Mouse (Mus musculus) midbrain, embryonic 13.5 days (tissue): ENCODE measurements around the gene Rrp36. TPM values are rescaled to one million over a fixed set of nuclear protein-coding genes. Genes with fewer than 3 reads are reported as not detected.

Experiments used
- ATAC-seq: fragments of 200-750 bp; cut with Nextera tagmentation; 2 replicates; pipeline ENCODE4 v1.8.0; 2017; ENCODE audit warnings: mild to moderate bottlenecking, moderate TSS enrichment, moderate library complexity
- H3K27ac ChIP-seq: fragments of 300-500 bp; sonication (generic); 2 replicates; pipeline ENCODE4 v1.5.1; 2015; ENCODE audit warnings: inconsistent platforms, mild to moderate bottlenecking, moderate library complexity
- H3K27me3 ChIP-seq: fragments of 300-500 bp; sonication (generic); 2 replicates; pipeline ENCODE4 v1.6.1; 2015; ENCODE audit warnings: mild to moderate bottlenecking, inconsistent platforms
- H3K36me3 ChIP-seq: fragments of 300-500 bp; sonication (generic); 2 replicates; pipeline ENCODE4 v1.6.1; 2015; ENCODE audit warnings: mild to moderate bottlenecking, inconsistent platforms
- H3K4me1 ChIP-seq: fragments of 300-500 bp; sonication (generic); replicated peaks from 2 replicates; pipeline ENCODE4 v1.6.1; 2015; ENCODE audit warnings: inconsistent platforms
- H3K4me2 ChIP-seq: fragments of 300-500 bp; sonication (generic); replicated peaks from 2 replicates; pipeline ENCODE4 v1.6.1; 2015; ENCODE audit warnings: moderate library complexity, mild to moderate bottlenecking, inconsistent platforms
- H3K4me3 ChIP-seq: fragments of 300-500 bp; sonication (generic); replicated peaks from 2 replicates; pipeline ENCODE4 v1.5.1; 2015; ENCODE audit warnings: mild to moderate bottlenecking, inconsistent platforms
- H3K9ac ChIP-seq: fragments of 300-500 bp; sonication (generic); replicated peaks from 2 replicates; pipeline ENCODE4 v1.6.1; 2015; ENCODE audit warnings: mild to moderate bottlenecking, inconsistent platforms
- H3K9me3 ChIP-seq: fragments of 300-500 bp; sonication (generic); 2 replicates; pipeline ENCODE4 v1.6.1; 2016; ENCODE audit warnings: mild to moderate bottlenecking, inconsistent platforms
- WGBS: fragments of 180-500 bp; shearing (Covaris S2); methylation state at CpG from one replicate; pipeline ENCODE4 v1.1.7; 2015; 5-methylcytosine and 5-hydroxymethylcytosine counted together
- polyA plus RNA-seq: library from polyadenylated mRNA; unstranded; fragments of >200 nt; fragmentation: Nextera tagmentation; extraction: Ambion mirVana; gene quantifications from 2 replicates; pipeline ENCODE4 v1.2.1, GENCODE M21; 2015

The Rrp36 gene
- polyA plus RNA-seq, 1 experiment from 2014 or later: 48.1 TPM

DNA sequence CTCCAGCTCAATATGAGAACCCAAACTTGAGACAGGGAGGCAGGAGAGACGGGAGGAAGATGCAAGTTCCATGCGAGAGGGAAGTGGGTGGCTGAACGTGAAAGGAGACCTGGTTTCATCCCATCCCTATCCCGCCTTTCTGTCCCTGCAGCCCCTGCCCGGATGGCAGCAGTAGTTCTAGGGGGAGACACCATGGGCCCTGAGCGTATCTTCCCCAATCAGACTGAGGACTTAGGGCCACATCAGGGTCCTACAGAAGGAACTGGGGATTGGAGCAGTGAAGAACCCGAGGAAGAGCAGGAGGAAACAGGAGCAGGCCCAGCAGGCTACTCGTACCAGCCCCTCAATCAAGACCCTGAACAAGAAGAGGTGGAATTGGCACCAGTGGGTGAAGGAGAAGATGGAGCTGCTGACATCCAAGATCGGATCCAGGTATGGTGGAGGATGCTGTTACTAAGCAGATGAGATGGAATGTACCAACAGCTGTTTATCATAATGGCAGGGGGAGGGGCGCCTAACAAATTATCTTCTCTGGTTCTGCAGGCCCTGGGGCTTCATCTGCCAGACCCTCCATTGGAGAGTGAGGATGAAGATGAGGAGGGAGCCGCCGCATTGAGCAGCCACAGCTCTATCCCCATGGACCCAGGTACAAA, 7.4 kb upstream of the Rrp36 start:
- Histone ChIP-seq H3K9me3 (no peaks in the 10 kb centered on the region), H3K4me3 (peak overlapping the region; percentile 71), H3K4me2 (peak overlapping the region; percentile 92), H3K9ac (peak overlapping the region; percentile 80), H3K36me3 (peaks cover 59% of the 10 kb centered on the region), H3K4me1 (peaks cover 32% of the 10 kb centered on the region), H3K27ac (peak overlapping the region; percentile 66; the same call in 1 of the 2 replicates), H3K27me3 (no peaks in the 10 kb centered on the region)
- WGBS: 27% methylated on average over 12 of the region's 12 CpGs
- ATAC-seq: 0 out of 2 replicates have a peak, but pooled peaks have one; percentile 2

GRCm38 (mm10) chr17:46680760-46681373, 6.7 kb upstream of the Rrp36 start, which contains the start of gene Klhdc3:
Gene Klhdc3, minus strand, starts transcription at chr17:46680914.
- WGBS: under 1% methylated on average over 49 of the region's 49 CpGs
- H3K27ac ChIP-seq: peak within 1 kb of the TSS; percentile 91
- peak; percentile 97 for ATAC-seq

GRCm38 (mm10) chr17:46679843-46680759, 5.9 kb upstream of the Rrp36 start:
- Histone ChIP-seq H3K27me3 (no peaks in the 10 kb centered on the region), H3K4me1 (peaks cover 33% of the 10 kb centered on the region), H3K4me3 (peak overlapping the region; percentile 71), H3K4me2 (peak overlapping the region; percentile 82), H3K27ac (peak overlapping the region; percentile 91), H3K36me3 (peaks cover 59% of the 10 kb centered on the region), H3K9me3 (no peaks in the 10 kb centered on the region), H3K9ac (peak overlapping the region; percentile 69)
- under 1% methylated on average over 34 of the region's 34 CpGs for WGBS
- no peak for ATAC-seq

More at GRCm38 (mm10) chr17:46680760-46681373, 6.7 kb upstream of the Rrp36 start, which contains the start of gene Klhdc3:
- H3K27me3 ChIP-seq: no peaks in the 10 kb centered on the region
- H3K4me1 ChIP-seq: peaks cover 32% of the 10 kb centered on the region
- H3K9me3 ChIP-seq: no peaks in the 10 kb centered on the region
- H3K36me3 ChIP-seq: peaks cover 59% of the 10 kb centered on the region
- peak within 1 kb of the TSS; percentile 92 for H3K4me2 ChIP-seq
- peak within 1 kb of the TSS; percentile 71 for H3K4me3 ChIP-seq
- H3K9ac ChIP-seq: peak within 1 kb of the TSS; percentile 80

DNA sequence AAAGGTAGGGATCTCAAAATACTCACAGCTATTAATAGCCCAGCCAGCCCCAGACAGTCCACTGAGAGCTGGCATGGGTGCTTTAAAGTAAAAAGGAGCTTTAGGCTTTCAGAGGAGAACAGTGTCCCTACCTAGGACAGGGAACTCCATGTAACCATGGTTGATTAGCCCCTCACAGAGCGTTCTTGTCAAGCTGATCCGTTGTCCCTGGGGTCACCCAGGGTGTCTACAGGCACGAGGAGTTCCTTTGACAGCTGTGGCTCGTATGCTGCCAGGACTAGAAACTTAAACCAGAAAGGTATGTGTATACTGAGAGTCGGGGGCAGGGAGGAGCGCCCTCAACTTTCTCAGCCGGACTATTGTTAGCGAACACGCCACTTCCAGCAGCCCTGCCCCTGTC, 4.8 kb upstream of the Rrp36 start:
- Histone ChIP-seq H3K9me3 (no peaks in the 10 kb centered on the region), H3K4me1 (peaks cover 41% of the 10 kb centered on the region), H3K27ac (no peak overlapping the region), H3K9ac (peak overlapping the region; percentile 69), H3K4me3 (peak overlapping the region; percentile 71), H3K4me2 (peak overlapping the region; percentile 82), H3K36me3 (peaks cover 53% of the 10 kb centered on the region), H3K27me3 (no peaks in the 10 kb centered on the region)
- no peak for ATAC-seq
- 71% methylated on average over 9 of the region's 9 CpGs for WGBS

- Histone ChIP-seq H3K36me3 (peaks cover 48% of the 10 kb centered on the region), H3K9ac (peak within 1 kb of the TSS; percentile 69), H3K4me2 (peak within 1 kb of the TSS; percentile 82), H3K4me1 (peaks cover 46% of the 10 kb centered on the region), H3K27me3 (no peaks in the 10 kb centered on the region), H3K9me3 (no peaks in the 10 kb centered on the region), H3K27ac (peak within 1 kb of the TSS; percentile 91; the same call in 1 of the 2 replicates), H3K4me3 (peak within 1 kb of the TSS; percentile 71)
- 79% methylated on average over 9 of the region's 9 CpGs for WGBS
- no peak for ATAC-seq
These were observed 4.3 kb upstream of the Rrp36 start, which contains the start of gene Mea1 for GRCm38 (mm10) chr17:46678416-46678815. Gene Mea1, plus strand, starts transcription at chr17:46678793.

- Histone ChIP-seq H3K36me3 (peaks cover 51% of the 10 kb centered on the region), H3K4me1 (peaks cover 39% of the 10 kb centered on the region), H3K9ac (peak overlapping the region; percentile 64), H3K4me2 (peak overlapping the region; percentile 94), H3K27me3 (no peaks in the 10 kb centered on the region), H3K9me3 (no peaks in the 10 kb centered on the region), H3K27ac (peak overlapping the region; percentile 55), H3K4me3 (peak overlapping the region; percentile 83)
- 15% methylated on average over 15 of the region's 15 CpGs for WGBS
- peak; percentile 64 for ATAC-seq
These were observed 555 bp upstream of the Rrp36 start for GRCm38 (mm10) chr17:46674530-46675283.

DNA sequence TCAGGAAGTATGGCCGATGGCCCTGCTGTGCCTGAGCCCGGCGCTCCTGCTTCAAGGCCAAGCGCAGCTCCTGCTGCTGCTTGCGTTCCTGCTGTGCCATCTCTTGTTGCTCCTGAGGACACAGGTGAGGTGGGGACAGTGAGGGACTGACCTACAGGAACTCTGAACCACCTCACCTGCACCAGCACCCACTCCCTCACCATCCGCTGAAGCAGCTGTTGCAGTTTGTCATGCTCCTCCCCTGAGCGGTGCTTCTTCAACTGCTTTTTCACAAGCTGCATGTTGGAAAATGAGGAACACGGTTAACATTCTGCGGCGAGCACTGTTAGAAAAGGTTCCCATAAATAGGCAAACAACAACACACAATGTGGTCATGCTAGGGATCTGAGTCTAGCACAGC, 4.2 kb downstream of the Rrp36 start:
- ATAC-seq: no peak
- peaks cover 53% of the 10 kb centered on the region for H3K36me3 ChIP-seq
- no peak overlapping the region for H3K4me2 ChIP-seq
- no peak overlapping the region for H3K27ac ChIP-seq
- 94% methylated on average over 10 of the region's 10 CpGs for WGBS
- no peak overlapping the region for H3K9ac ChIP-seq
- peaks cover 17% of the 10 kb centered on the region for H3K4me1 ChIP-seq
- H3K9me3 ChIP-seq: no peaks in the 10 kb centered on the region
- H3K27me3 ChIP-seq: no peaks in the 10 kb centered on the region
- no peak overlapping the region for H3K4me3 ChIP-seq

GRCm38 (mm10) chr17:46667712-46668111, 6.4 kb downstream of the Rrp36 start:
- H3K27ac ChIP-seq: no peak overlapping the region
- no peak overlapping the region for H3K4me2 ChIP-seq
- H3K36me3 ChIP-seq: peaks cover 71% of the 10 kb centered on the region
- no peaks in the 10 kb centered on the region for H3K9me3 ChIP-seq
- WGBS: 95% methylated on average over 16 of the region's 16 CpGs
- H3K27me3 ChIP-seq: no peaks in the 10 kb centered on the region
- H3K4me3 ChIP-seq: no peak overlapping the region
- H3K9ac ChIP-seq: no peak overlapping the region
- H3K4me1 ChIP-seq: no peaks in the 10 kb centered on the region
- ATAC-seq: 0 out of 2 replicates have a peak, but pooled peaks have one; percentile 30

DNA sequence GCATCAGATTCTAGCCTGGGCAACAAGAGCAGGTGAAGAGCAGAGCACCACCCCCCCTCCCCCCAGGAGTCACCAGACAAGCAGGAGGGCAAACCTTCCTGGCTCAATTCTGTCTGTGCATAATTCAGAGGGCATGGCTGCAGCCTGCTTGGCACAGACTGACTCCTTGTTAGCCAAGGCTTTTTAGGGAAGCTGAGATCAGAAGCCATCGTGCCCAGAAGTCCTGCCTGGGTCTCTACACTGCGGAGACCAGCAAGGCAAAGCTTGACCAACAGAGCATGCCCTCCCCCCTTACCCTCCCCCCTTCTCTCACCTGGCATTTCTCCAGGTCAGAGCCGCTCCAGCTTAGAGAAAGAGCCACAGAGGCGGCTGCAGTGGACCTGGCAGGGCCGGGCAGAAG, 11.4 kb downstream of the Rrp36 start:
- ATAC-seq: no peak
- Histone ChIP-seq H3K9ac (no peak overlapping the region), H3K9me3 (no peaks in the 10 kb centered on the region), H3K4me1 (no peaks in the 10 kb centered on the region), H3K4me2 (no peak overlapping the region), H3K4me3 (no peak overlapping the region), H3K27ac (no peak overlapping the region), H3K36me3 (peaks cover 90% of the 10 kb centered on the region), H3K27me3 (no peaks in the 10 kb centered on the region)
- WGBS: 86% methylated on average over 5 of the region's 5 CpGs

DNA sequence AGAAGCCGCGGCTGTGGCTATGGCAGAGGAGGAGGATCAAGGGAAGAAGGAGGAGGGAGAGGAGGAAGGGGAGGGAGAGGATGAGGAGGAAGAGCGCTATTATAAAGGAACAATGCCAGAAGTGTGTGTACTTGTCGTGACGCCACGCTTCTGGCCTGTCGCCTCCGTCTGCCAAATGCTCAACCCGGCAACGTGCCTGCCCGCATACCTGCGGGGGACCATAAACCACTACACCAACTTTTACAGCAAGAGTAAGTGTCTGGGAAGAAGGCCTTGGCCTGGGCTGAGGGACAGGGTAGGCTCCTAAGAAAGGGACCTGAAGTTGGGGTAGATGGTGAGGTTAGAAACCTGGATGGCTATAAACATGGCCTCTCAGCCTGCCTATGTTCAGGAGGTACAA, 12.2 kb downstream of the Rrp36 start:
- 91% methylated on average over 12 of the region's 12 CpGs for WGBS
- Histone ChIP-seq H3K9me3 (no peaks in the 10 kb centered on the region), H3K9ac (no peak overlapping the region), H3K36me3 (peaks cover 92% of the 10 kb centered on the region), H3K4me2 (no peak overlapping the region), H3K4me3 (no peak overlapping the region), H3K27me3 (no peaks in the 10 kb centered on the region), H3K27ac (no peak overlapping the region), H3K4me1 (no peaks in the 10 kb centered on the region)
- ATAC-seq: no peak

GRCm38 (mm10) chr17:46661351-46661750, 12.8 kb downstream of the Rrp36 start:
- Histone ChIP-seq H3K9me3 (no peaks in the 10 kb centered on the region), H3K36me3 (peaks cover 93% of the 10 kb centered on the region), H3K27ac (no peak overlapping the region), H3K4me3 (no peak overlapping the region), H3K27me3 (no peaks in the 10 kb centered on the region), H3K4me1 (no peaks in the 10 kb centered on the region), H3K9ac (no peak overlapping the region), H3K4me2 (no peak overlapping the region)
- ATAC-seq: no peak
- 94% methylated on average over 9 of the region's 9 CpGs for WGBS
